8 mouse cellular contexts compared by ENCODE assay signal in genomic region chr12:24682563-24682962, GRCm38 (mm10). TPM values are rescaled to one million over a fixed set of nuclear protein-coding genes. Genes with fewer than 3 reads are reported as not detected.
DNase-seq lines count a peak whose midpoint lies in the region; ATAC-seq and TF ChIP-seq lines count a peak whose summit lies in the region.

No protein-coding gene starts in this region.

- H3K9me3 ChIP-seq in lung, embryonic 16.5 days (ENCODE audit: control insufficient read depth, low read length), result no peaks in the 10 kb centered on the region
- H3K9me3 ChIP-seq in hindbrain, embryonic 12.5 days (replicated peaks), result no peaks in the 10 kb centered on the region

- no peaks in the 10 kb centered on the region for H3K27me3 ChIP-seq in kidney, adult 2 months (replicated peaks; ENCODE audit: control insufficient read depth, insufficient read depth, low read length)
- peaks cover 5% of the 10 kb centered on the region; the same call in 1 of the 2 replicates for H3K27me3 ChIP-seq in lung, embryonic 16.5 days (ENCODE audit: control insufficient read depth, insufficient read depth, low read depth, low read length)
- peaks cover 42% of the 10 kb centered on the region for H3K27me3 ChIP-seq in hindbrain, embryonic 12.5 days

- H3K27ac ChIP-seq in gastrocnemius, adult 2 months, result peak overlapping the region; percentile 89
- H3K27ac ChIP-seq in kidney, adult 2 months (ENCODE audit: insufficient read depth, low read depth, low read length), result peak overlapping the region; percentile 99
- H3K27ac ChIP-seq in lung, embryonic 16.5 days (ENCODE audit: low read length), result peak overlapping the region; percentile 85
- H3K27ac ChIP-seq in hindbrain, embryonic 12.5 days, result no peak overlapping the region

- ATAC-seq in lung, embryonic 16.5 days (ENCODE audit: low read depth), result 0 out of 2 replicates have a peak, but pooled peaks have one; percentile 17
- ATAC-seq in hindbrain, embryonic 12.5 days (ENCODE audit: low FRiP score), result no peak
- no peak for ATAC-seq in erythroid progenitor cell, adult 5-6 weeks (replicated peaks; ENCODE audit: low FRiP score, poor library complexity, severe bottlenecking)

- peak; percentile 39 for DNase-seq in adrenal gland, postnatal 10 days
- no peak for DNase-seq in adrenal gland, postnatal 4 days (ENCODE audit: low spot score in 2 of 2)
- DNase-seq in gastrocnemius, adult 2 months, result peak; percentile 52
- DNase-seq in kidney, adult 2 months, result peak; percentile 93
- no peak for DNase-seq in embryo, embryonic 10.5 days (ENCODE audit: low spot score)

- no peak for TF ChIP-seq CTCF in gastrocnemius, adult 2 months (IDR thresholded peaks at IDR 0.05)
- TF ChIP-seq CTCF in kidney, adult 2 months (conservative IDR thresholded peaks at IDR 0.05; ENCODE audit: insufficient read depth, insufficient read length, low read depth, low read length), result no peak

- H3K4me3 ChIP-seq in gastrocnemius, adult 2 months, result peak overlapping the region; percentile 75
- peak overlapping the region; percentile 30; the same call in 1 of the 2 replicates for H3K4me3 ChIP-seq in kidney, adult 2 months (ENCODE audit: insufficient read depth, low read depth, low read length)
- no peak overlapping the region for H3K4me3 ChIP-seq in lung, embryonic 16.5 days (ENCODE audit: low read length)
- H3K4me3 ChIP-seq in hindbrain, embryonic 12.5 days, result no peak overlapping the region

- intact Hi-C loops in gastrocnemius, adult 2 months (cut with DNase I), result no loop called here

- TF ChIP-seq POLR2A in kidney, adult 2 months (IDR thresholded peaks at IDR 0.05; ENCODE audit: low read depth, low read length), result peak; percentile 18

- 19% methylated on average over 8 of the region's 8 CpGs for WGBS in kidney, adult 2 months
- 24% methylated on average over 8 of the region's 8 CpGs for WGBS in lung, embryonic 16.5 days
- 54% methylated on average over 8 of the region's 8 CpGs for WGBS in hindbrain, embryonic 12.5 days

- no peaks in the 10 kb centered on the region for H3K36me3 ChIP-seq in kidney, adult 2 months (ENCODE audit: control insufficient read depth, insufficient read depth, low read length)
- H3K36me3 ChIP-seq in lung, embryonic 16.5 days (ENCODE audit: control insufficient read depth, insufficient read depth, low read length), result no peaks in the 10 kb centered on the region
- no peaks in the 10 kb centered on the region for H3K36me3 ChIP-seq in hindbrain, embryonic 12.5 days

- H3K9ac ChIP-seq in lung, embryonic 16.5 days (ENCODE audit: low read length), result no peak overlapping the region
- no peak overlapping the region for H3K9ac ChIP-seq in hindbrain, embryonic 12.5 days

- no peak overlapping the region for H3K4me2 ChIP-seq in lung, embryonic 16.5 days (ENCODE audit: low read depth, low read length)
- H3K4me2 ChIP-seq in hindbrain, embryonic 12.5 days (replicated peaks), result no peak overlapping the region

- peaks cover 42% of the 10 kb centered on the region for H3K4me1 ChIP-seq in kidney, adult 2 months (ENCODE audit: control insufficient read depth, insufficient read depth, low read length)
- H3K4me1 ChIP-seq in lung, embryonic 16.5 days (replicated peaks; ENCODE audit: control insufficient read depth, insufficient read depth, low read length), result peaks cover 16% of the 10 kb centered on the region
- peaks cover 11% of the 10 kb centered on the region for H3K4me1 ChIP-seq in hindbrain, embryonic 12.5 days

RNA-seq across cellular contexts. Expression of gene Cys1, which starts 0.9 kb away (rescaled TPM):
- 1 to 10 TPM; 2.7 to 4.4 TPM for total RNA-seq in adrenal gland, postnatal 10 days (2021)
- total RNA-seq in adrenal gland, postnatal 4 days (2021), result 10 to 100 TPM in 1 of 2 experiments, 1 to 10 TPM in 1; 3.0 to 12.8 TPM
- 1 to 10 TPM; 1.8 to 2.7 TPM for total RNA-seq in gastrocnemius, adult 2 months (2021)
- polyA plus RNA-seq in kidney, adult 2 months (2012; rRNA removed), result 71.1 and 93.2 TPM in 2 replicates
- 1.6 and 2.4 TPM in 2 replicates for polyA plus RNA-seq in lung, embryonic 16.5 days (2015; fragmentation: Nextera tagmentation; extraction: Ambion mirVana)
- polyA plus RNA-seq in hindbrain, embryonic 12.5 days (2016; fragmentation: Nextera tagmentation; extraction: Ambion mirVana), result 1.2 and 1.6 TPM in 2 replicates
- total RNA-seq in erythroid progenitor cell, adult 5-6 weeks (2015; ENCODE audit: low replicate concordance), result not detected in 2 replicates
- total RNA-seq in erythroid progenitor cell, adult 5-6 weeks (2017; ENCODE audit: low replicate concordance), result 0.39 TPM in 1 of 2 replicates, not detected in the other

RNA-seq across cellular contexts. Expression of gene Rrm2, which starts 25.5 kb away (rescaled TPM):
- 10 to 100 TPM; 43.7 to 50.5 TPM for total RNA-seq in adrenal gland, postnatal 10 days (2021)
- 10 to 100 TPM; 75.1 to 95.2 TPM for total RNA-seq in adrenal gland, postnatal 4 days (2021)
- total RNA-seq in gastrocnemius, adult 2 months (2021), result 1 to 10 TPM in 1 of 2 experiments, under 1 TPM in 1; 0.89 to 1.1 TPM
- polyA plus RNA-seq in kidney, adult 2 months (2012; rRNA removed), result 1.3 and 1.6 TPM in 2 replicates
- polyA plus RNA-seq in lung, embryonic 16.5 days (2015; fragmentation: Nextera tagmentation; extraction: Ambion mirVana), result 196 and 207 TPM in 2 replicates
- polyA plus RNA-seq in hindbrain, embryonic 12.5 days (2016; fragmentation: Nextera tagmentation; extraction: Ambion mirVana), result 203 and 212 TPM in 2 replicates
- 647 and 687 TPM in 2 replicates for total RNA-seq in erythroid progenitor cell, adult 5-6 weeks (2015; ENCODE audit: low replicate concordance)
- total RNA-seq in erythroid progenitor cell, adult 5-6 weeks (2017; ENCODE audit: low replicate concordance), result 662 and 846 TPM in 2 replicates

RNA-seq across cellular contexts. Expression of gene Klf11, which starts 31.5 kb away (rescaled TPM):
- total RNA-seq in adrenal gland, postnatal 10 days (2021), result 10 to 100 TPM; 20.5 to 21.4 TPM
- total RNA-seq in adrenal gland, postnatal 4 days (2021), result 10 to 100 TPM; 30.7 TPM
- 1 to 10 TPM; 4.1 to 7.9 TPM for total RNA-seq in gastrocnemius, adult 2 months (2021)
- 8.4 and 8.5 TPM in 2 replicates for polyA plus RNA-seq in kidney, adult 2 months (2012; rRNA removed)
- polyA plus RNA-seq in lung, embryonic 16.5 days (2015; fragmentation: Nextera tagmentation; extraction: Ambion mirVana), result 15.7 and 15.8 TPM in 2 replicates
- 17.0 and 18.0 TPM in 2 replicates for polyA plus RNA-seq in hindbrain, embryonic 12.5 days (2016; fragmentation: Nextera tagmentation; extraction: Ambion mirVana)
- total RNA-seq in erythroid progenitor cell, adult 5-6 weeks (2015; ENCODE audit: low replicate concordance), result 30.6 and 40.0 TPM in 2 replicates
- total RNA-seq in erythroid progenitor cell, adult 5-6 weeks (2017; ENCODE audit: low replicate concordance), result 46.6 and 52.6 TPM in 2 replicates

Comparison
In these comparisons a context has a peak if more than half of its experiments do, and no peak if none do; other contexts are left out.
1. DNase-seq: peak in adrenal gland, postnatal 10 days (single experiment), gastrocnemius, adult 2 months (single experiment) and kidney, adult 2 months (single experiment); none in adrenal gland, postnatal 4 days (0 of 2) and embryo, embryonic 10.5 days (single experiment).
2. H3K4me3 ChIP-seq: peak in gastrocnemius, adult 2 months (single experiment) and kidney, adult 2 months (single experiment); none in lung, embryonic 16.5 days (single experiment) and hindbrain, embryonic 12.5 days (single experiment).
3. RNA of gene Rrm2, which starts 25.5 kb away (total RNA-seq): 647 to 846 TPM in erythroid progenitor cell, adult 5-6 weeks, 75.1 to 95.2 TPM in adrenal gland, postnatal 4 days and 43.7 to 50.5 TPM in adrenal gland, postnatal 10 days; 0.89 to 1.1 TPM in gastrocnemius, adult 2 months; every median in the first group is over 10 times any median in the second.